Mouse (Mus musculus) stomach, postnatal 0 days (tissue): ENCODE measurements around the gene Usp4.

Experiments used
- CTCF ChIP-seq: IDR thresholded peaks from 2 replicates; pipeline ENCODE4 v1.5.1; 2016; ENCODE audit warnings: antibody characterized with exemption, low read depth, mild to moderate bottlenecking, moderate library complexity
- EP300 ChIP-seq: optimal IDR thresholded peaks from 2 replicates; pipeline ENCODE3; 2016; ENCODE audit warnings: antibody characterized with exemption

GRCm38 (mm10) chr9:108338551-108338885 lies 9.1 kb upstream of the Usp4 start:
- TF ChIP-seq EP300, result no peak
- TF ChIP-seq CTCF, result no peak
